Mouse (Mus musculus) heart, adult 2 months (tissue): Measurements from ENCODE around the gene Sema5a. TPM values are rescaled to one million over a fixed set of nuclear protein-coding genes. Genes with fewer than 3 reads are reported as not detected.

Experiments
- DNase-seq, 2 experiments: peaks; one replicate each; pipeline ENCODE4 v3.0.0; 2021
- H3K27ac ChIP-seq: fragments of 200-600 bp; 2 replicates; pipeline ENCODE4 v1.8.1; 2022
- H3K27me3 ChIP-seq: fragments of 200-500 bp; 2 replicates; pipeline ENCODE4 v1.6.1; 2012; ENCODE audit warnings: mild to moderate bottlenecking, low read length, inconsistent platforms, mixed read lengths; ENCODE audit not compliant: control insufficient read depth, insufficient read depth
- H3K36me3 ChIP-seq: fragments of 200-500 bp; 2 replicates; pipeline ENCODE4 v1.6.1; 2012; ENCODE audit warnings: low read length, inconsistent platforms; ENCODE audit not compliant: control insufficient read depth, insufficient read depth
- H3K4me1 ChIP-seq: fragments of 200-500 bp; 2 replicates; pipeline ENCODE4 v1.6.1; 2011; ENCODE audit warnings: low read length; ENCODE audit not compliant: control insufficient read depth, insufficient read depth
- H3K4me3 ChIP-seq: fragments of 200-600 bp; 2 replicates; pipeline ENCODE4 v1.8.1; 2022
- H3K79me2 ChIP-seq: fragments of 200-500 bp; replicated peaks from 2 replicates; pipeline ENCODE4 v1.6.1; 2012; ENCODE audit warnings: mild to moderate bottlenecking, inconsistent platforms, low read length, moderate library complexity, mixed read lengths; ENCODE audit not compliant: control insufficient read depth, insufficient read depth
- H3K9ac ChIP-seq: fragments of 200-500 bp; 2 replicates; pipeline ENCODE4 v1.6.1; 2012; ENCODE audit warnings: low read depth, mild to moderate bottlenecking, control low read depth, inconsistent platforms, low read length, mixed read lengths
- CTCF ChIP-seq: fragments of 200-600 bp; IDR thresholded peaks from 2 replicates; pipeline ENCODE4 v1.8.1; 2022; ENCODE audit warnings: antibody characterized with exemption, mild to moderate bottlenecking, moderate library complexity
- EP300 ChIP-seq: fragments of 200-500 bp; IDR thresholded peaks from 2 replicates; pipeline ENCODE4 v1.6.1; 2011; ENCODE audit warnings: low read depth, low read length, control low read depth; ENCODE audit not compliant: insufficient read depth
- POLR2A ChIP-seq: fragments of 200-500 bp; IDR thresholded peaks from 2 replicates; pipeline ENCODE4 v1.6.1; 2011; ENCODE audit warnings: mild to moderate bottlenecking, low read depth, low read length, control low read depth; ENCODE audit not compliant: insufficient read depth
- whole genome bisulfite sequencing: fragments of 180-500 bp; shearing (Covaris S2); methylation state at CpG from one replicate; pipeline ENCODE4 v1.1.7; 2018; 5-methylcytosine and 5-hydroxymethylcytosine counted together
- intact Hi-C: fragments of 180-260 bp; cut with DNase I; formaldehyde crosslinking; loops from one replicate; pipeline ENCODE4 v1.15.1; 2025
- polyA plus RNA-seq: library from polyadenylated mRNA; depleted of rRNA; stranded (reverse); fragments of >200 nt; gene quantifications from 2 replicates; pipeline ENCODE4 v1.2.3, GENCODE M21; 2012
- total RNA-seq, 2 experiments: library from RNA; stranded (reverse); gene quantifications; 2 replicates each; pipeline ENCODE4 v1.2.3; 2021

Gene Sema5a
- total and polyA plus RNA-seq, 3 experiments, result 1.8 to 10.6 (median 7.9) TPM

GRCm38 (mm10) chr15:32568858-32569387, 324.3 kb downstream of the Sema5a start:
- Histone ChIP-seq H3K4me1 (no peaks in the 10 kb centered on the region), H3K9ac (no peak overlapping the region), H3K27ac (no peak overlapping the region), H3K4me3 (no peak overlapping the region), H3K79me2 (no peaks in the 10 kb centered on the region), H3K27me3 (no peaks in the 10 kb centered on the region), H3K36me3 (no peaks in the 10 kb centered on the region)
- no peak for DNase-seq
- 75% methylated on average over 6 of the region's 6 CpGs for WGBS
- intact Hi-C loops, result loop anchor here (2.0 to 5.0 kb wide), 3 partner anchors 132 to 557 kb away; no protein-coding TSS in a partner anchor
- TF ChIP-seq CTCF (no peak), EP300 (no peak), POLR2A (no peak)

DNA sequence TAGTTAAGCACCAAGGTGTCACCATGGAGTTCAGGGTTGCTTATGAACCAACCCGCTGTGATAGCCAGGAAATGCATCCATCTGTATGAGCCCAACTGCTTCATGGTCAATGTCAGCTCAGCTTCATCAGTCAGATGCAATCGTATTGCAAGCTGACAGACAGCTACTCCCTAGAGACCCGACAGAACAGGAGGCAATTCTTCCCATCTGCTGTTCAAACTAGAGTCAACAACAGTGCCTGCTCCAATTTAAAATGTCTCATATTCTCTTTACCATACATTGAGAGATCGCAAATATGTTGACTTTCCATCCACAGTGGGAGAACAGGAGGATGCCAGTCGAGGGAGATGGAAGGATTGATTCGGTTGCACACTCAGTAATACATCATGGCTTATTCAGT, 329.7 kb downstream of the Sema5a start:
- no peaks in the 10 kb centered on the region for H3K4me1 ChIP-seq
- no peak overlapping the region for H3K27ac ChIP-seq
- no peaks in the 10 kb centered on the region for H3K27me3 ChIP-seq
- no peak for DNase-seq
- WGBS, result 80% methylated on average over 6 of the region's 6 CpGs
- no peaks in the 10 kb centered on the region; the same call in 1 of the 2 replicates for H3K79me2 ChIP-seq
- no peaks in the 10 kb centered on the region for H3K36me3 ChIP-seq
- H3K4me3 ChIP-seq, result no peak overlapping the region
- TF ChIP-seq CTCF (no peak), POLR2A (no peak), EP300 (no peak)
- intact Hi-C loops, result loop anchor here (10.0 kb wide), 1 partner anchor 150 kb away; no protein-coding TSS in a partner anchor
- no peak overlapping the region for H3K9ac ChIP-seq

GRCm38 (mm10) chr15:32575212-32575611, 330.6 kb downstream of the Sema5a start:
- intact Hi-C loops, result loop anchor here (10.0 kb wide), 1 partner anchor 150 kb away; no protein-coding TSS in a partner anchor

GRCm38 (mm10) chr15:32579351-32579750, 334.7 kb downstream of the Sema5a start:
- TF ChIP-seq POLR2A (no peak), CTCF (no peak), EP300 (no peak)
- Histone ChIP-seq H3K4me3 (no peak overlapping the region), H3K4me1 (no peaks in the 10 kb centered on the region), H3K27ac (no peak overlapping the region), H3K79me2 (no peaks in the 10 kb centered on the region), H3K9ac (no peak overlapping the region), H3K36me3 (no peaks in the 10 kb centered on the region), H3K27me3 (no peaks in the 10 kb centered on the region)
- 49% methylated on average over 4 of the region's 4 CpGs for WGBS
- no peak for DNase-seq
- intact Hi-C loops, result loop anchor here (10.0 kb wide), 1 partner anchor 145 kb away; no protein-coding TSS in a partner anchor

More at GRCm38 (mm10) chr15:32575212-32575611, 330.6 kb downstream of the Sema5a start:
- H3K27ac ChIP-seq, result no peak overlapping the region
- no peaks in the 10 kb centered on the region for H3K4me1 ChIP-seq
- 55% methylated on average over 2 of the region's 2 CpGs for WGBS
- H3K36me3 ChIP-seq, result no peaks in the 10 kb centered on the region
- H3K27me3 ChIP-seq, result no peaks in the 10 kb centered on the region
- DNase-seq, result no peak
- no peaks in the 10 kb centered on the region; the same call in 1 of the 2 replicates for H3K79me2 ChIP-seq
- no peak overlapping the region for H3K9ac ChIP-seq
- TF ChIP-seq CTCF (no peak), EP300 (no peak), POLR2A (no peak)
- no peak overlapping the region for H3K4me3 ChIP-seq

GRCm38 (mm10) chr15:32590641-32591040, 346.0 kb downstream of the Sema5a start:
- TF ChIP-seq CTCF, result no peak
- TF ChIP-seq EP300, result no peak
- TF ChIP-seq POLR2A, result no peak
- intact Hi-C loops, result no loop called here
- Histone ChIP-seq H3K79me2 (no peaks in the 10 kb centered on the region), H3K27me3 (no peaks in the 10 kb centered on the region), H3K9ac (no peak overlapping the region), H3K27ac (no peak overlapping the region), H3K4me3 (no peak overlapping the region), H3K4me1 (no peaks in the 10 kb centered on the region), H3K36me3 (no peaks in the 10 kb centered on the region)
- DNase-seq, result no peak
- 71% methylated on average over 1 of the region's 1 CpGs for WGBS

DNA sequence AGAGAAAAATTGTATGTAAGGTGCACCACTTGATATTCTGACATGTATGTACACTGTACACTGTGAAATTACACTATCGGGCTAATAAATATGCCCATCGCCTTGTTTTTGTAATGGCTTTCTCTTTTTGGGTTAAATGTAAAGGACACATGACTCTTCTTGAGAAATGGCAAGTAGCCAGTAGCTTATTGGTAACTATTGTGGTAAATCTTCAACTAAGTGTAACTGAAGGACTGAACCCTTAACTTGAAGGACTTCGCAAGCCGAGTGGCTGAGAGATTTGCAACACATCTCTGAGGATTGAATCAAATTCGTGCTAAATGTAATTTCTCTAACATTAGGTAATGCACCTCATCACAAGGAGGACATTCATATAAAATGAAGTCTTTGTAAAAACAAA, 349.1 kb downstream of the Sema5a start:
- no peak for DNase-seq
- Histone ChIP-seq H3K4me3 (no peak overlapping the region), H3K9ac (no peak overlapping the region), H3K36me3 (no peaks in the 10 kb centered on the region), H3K4me1 (no peaks in the 10 kb centered on the region), H3K79me2 (no peaks in the 10 kb centered on the region), H3K27me3 (no peaks in the 10 kb centered on the region), H3K27ac (no peak overlapping the region)
- 89% methylated on average over 5 of the region's 5 CpGs for WGBS
- no peak for TF ChIP-seq POLR2A
- no peak for TF ChIP-seq EP300
- no peak for TF ChIP-seq CTCF
- intact Hi-C loops, result no loop called here
